Mouse (Mus musculus) B cell, adult 2 months (primary cell): ENCODE results near the gene Lin9.
"Not testable (repeated sequence)": the region's sequence is repeated elsewhere in the genome, so short reads cannot be mapped to it uniquely, and the experiment has no call there.

Source experiments
- DNase-seq, 2 experiments: peaks; one replicate each; pipeline ENCODE4 v3.0.0; 2022

Gene Lin9

GRCm38 (mm10) chr1:180641137-180641517 lies at the start of gene Lin9:
TSS of gene Lin9 (plus strand) at chr1:180641150.
- DNase-seq, result peak; percentile 92

- DNase-seq, result no peak
Observed at GRCm38 (mm10) chr1:180600578-180600977, 40.4 kb upstream of the Lin9 start.

- DNase-seq, result peak; percentile 68 to 70
Observed at GRCm38 (mm10) chr1:180601806-180602205, 39.1 kb upstream of the Lin9 start.

DNA sequence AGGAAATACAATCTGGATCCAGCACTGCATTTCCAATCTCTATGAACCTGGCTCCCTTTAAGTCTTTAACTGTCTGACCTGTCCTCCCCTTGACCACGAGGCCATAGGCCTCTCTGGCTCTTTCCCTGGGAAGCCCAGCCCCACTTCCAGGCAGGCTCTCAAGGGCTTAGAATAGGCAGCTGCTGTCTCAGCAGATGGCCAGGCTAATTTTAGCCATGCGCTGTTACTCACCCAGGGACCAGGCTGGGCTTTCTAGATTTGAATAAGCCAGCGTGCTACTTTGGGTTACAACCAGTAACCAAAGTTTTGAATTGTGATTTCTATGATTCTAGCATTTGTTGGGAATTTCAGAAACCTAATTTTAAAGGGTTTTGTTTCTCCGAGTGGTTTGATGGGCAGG lies 36.4 kb upstream of the Lin9 start:
- no peak for DNase-seq

- DNase-seq, result peak in 1 of 2 experiments; percentile 25
Observed at GRCm38 (mm10) chr1:180606106-180606505, 34.8 kb upstream of the Lin9 start.

GRCm38 (mm10) chr1:180606796-180607577 lies 34.0 kb upstream of the Lin9 start:
- no peak for DNase-seq

DNA sequence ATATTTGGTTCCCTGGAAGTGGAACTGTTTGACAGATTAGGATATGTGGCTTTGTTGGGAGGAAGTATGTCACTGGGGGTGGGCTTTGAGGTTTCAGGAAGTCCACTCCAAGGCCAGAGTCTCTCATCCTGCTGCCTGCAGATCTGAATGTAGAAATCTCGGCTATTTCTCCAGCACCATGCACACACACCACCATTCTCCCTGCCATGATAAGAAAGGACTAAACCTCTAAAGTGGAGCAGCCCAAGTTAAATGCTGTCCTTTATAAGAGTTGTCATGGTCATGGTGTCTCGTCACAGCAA lies 33.4 kb upstream of the Lin9 start:
- no peak for DNase-seq

GRCm38 (mm10) chr1:180611842-180612241 lies 29.1 kb upstream of the Lin9 start:
- DNase-seq, result not testable (repeated sequence)

DNA sequence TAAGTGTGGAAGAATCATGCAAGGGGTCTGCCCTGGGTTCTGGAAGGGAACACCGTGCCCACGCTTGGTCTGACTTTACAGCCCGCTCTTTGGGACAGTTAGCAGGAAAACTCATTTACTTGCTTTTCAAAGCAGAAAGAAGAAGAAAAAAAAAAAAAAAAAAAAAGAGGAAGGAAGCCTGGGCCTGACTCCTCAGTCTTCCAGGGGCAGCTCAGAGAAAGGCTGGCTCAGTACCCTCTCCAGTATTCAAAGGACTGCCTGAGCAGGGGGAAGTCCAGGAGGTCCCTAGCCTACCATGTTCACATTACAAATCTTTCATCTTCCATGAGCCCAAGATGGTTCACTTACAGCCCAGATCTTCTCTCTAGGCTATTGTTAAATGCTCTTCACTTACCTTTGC lies 24.2 kb upstream of the Lin9 start:
- no peak for DNase-seq

DNA sequence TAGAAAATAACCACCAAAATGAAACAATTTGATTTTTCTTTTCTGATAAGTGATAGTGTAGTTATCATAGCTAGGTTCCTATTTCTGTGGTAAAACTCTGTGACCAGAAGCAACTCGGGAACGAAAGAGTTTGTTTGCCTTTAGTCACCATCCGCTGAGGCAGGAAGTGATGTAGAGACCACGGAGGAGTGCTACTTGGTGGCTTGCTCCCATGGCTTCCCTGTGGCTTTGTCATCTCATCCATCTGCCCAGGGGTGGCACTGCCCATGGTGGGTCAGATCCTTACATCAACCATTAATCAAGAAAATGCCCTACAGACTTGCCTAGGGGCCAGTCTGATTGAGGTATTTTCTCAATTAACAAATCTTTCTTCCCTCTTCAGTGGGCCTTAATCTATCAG lies 18.6 kb upstream of the Lin9 start:
- DNase-seq, result no peak

DNA sequence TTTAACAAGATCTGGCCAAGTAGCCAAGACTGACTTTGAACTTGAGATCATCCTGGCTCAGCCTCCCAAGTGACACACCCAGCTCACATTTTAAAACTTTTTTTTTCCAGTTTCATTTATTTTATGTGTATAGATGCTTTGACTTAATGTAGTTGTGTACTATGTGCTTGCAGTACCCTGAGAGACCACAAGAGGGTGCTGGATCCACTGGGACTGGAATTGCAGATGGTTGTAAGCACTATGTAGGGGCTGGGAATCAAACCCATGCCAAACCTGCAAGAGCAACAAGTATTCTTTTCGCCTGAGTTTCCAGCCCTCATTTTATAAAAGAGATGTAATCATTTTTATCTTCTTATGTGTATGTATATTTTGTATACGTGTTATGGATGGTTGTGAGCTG lies 17.0 kb upstream of the Lin9 start:
- peak; percentile 60 to 64 for DNase-seq

DNA sequence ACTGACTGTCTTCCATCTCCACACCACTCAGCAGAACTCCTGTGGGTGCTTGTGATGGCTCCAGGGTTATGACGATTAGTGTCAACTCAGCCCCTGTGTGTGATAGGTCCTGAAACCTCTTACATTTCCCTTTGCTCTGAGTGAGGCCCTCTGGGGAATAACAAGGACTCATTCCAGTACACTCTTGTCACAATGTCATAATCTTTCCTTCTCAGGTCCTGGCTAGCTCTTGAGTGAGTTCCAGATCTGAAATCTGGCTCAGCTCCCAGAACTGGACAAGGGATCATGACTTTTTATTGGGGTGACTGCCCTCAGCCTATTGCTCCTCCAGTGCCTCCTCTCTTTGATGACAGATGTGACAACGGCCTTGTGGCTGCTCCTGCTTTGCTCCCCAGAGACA lies 14.8 kb upstream of the Lin9 start:
- DNase-seq, result no peak

DNA sequence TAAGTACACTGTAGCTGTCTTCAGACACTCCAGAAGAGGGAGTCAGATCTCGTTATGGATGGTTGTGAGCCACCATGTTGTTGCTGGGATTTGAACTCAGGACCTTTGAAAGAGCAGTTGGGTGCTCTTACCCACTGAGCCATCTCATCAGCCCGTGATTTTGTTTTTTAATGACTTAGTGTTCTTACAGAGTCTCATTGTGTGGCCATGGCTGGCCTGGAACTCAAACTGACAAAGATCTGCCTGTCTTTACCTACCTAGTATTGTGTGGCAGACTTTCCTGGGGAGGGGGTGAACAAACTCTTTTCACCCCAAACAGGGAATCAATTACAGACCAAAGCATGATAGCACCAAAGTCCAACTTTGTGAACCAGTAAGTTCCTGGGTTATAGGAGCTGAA lies 3.2 kb upstream of the Lin9 start:
- DNase-seq, result not testable (repeated sequence)

- DNase-seq, result no peak
Observed at GRCm38 (mm10) chr1:180639416-180640401, 1.2 kb upstream of the Lin9 start.

DNA sequence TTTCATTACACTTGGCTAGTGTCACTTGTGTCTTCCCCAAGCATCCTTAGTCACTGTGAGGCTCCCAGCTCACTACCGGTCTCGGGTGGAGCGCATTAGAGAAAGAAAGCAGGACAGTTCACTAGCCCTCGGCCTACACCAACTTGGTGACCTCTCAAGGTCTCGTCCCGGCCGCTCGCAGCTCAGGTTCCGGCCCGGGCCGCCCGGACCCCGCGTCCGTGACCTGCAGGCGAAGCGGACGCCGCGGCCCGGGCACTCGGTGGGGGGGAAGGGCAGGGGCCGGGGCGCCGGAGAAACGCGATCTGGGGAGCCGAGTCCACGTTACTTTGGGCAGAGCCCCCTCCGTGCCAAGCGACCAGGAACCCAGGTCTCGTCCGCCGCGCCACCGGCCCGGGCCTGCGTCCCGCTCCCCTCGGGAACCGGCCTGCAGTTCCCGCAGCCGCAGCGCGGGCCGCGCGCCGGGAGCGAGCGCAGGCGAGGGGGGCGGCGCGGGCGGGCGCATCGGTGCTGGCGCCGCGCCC lies 285 bp upstream of the Lin9 start:
- peak in 1 of 2 experiments; percentile 43 for DNase-seq

DNA sequence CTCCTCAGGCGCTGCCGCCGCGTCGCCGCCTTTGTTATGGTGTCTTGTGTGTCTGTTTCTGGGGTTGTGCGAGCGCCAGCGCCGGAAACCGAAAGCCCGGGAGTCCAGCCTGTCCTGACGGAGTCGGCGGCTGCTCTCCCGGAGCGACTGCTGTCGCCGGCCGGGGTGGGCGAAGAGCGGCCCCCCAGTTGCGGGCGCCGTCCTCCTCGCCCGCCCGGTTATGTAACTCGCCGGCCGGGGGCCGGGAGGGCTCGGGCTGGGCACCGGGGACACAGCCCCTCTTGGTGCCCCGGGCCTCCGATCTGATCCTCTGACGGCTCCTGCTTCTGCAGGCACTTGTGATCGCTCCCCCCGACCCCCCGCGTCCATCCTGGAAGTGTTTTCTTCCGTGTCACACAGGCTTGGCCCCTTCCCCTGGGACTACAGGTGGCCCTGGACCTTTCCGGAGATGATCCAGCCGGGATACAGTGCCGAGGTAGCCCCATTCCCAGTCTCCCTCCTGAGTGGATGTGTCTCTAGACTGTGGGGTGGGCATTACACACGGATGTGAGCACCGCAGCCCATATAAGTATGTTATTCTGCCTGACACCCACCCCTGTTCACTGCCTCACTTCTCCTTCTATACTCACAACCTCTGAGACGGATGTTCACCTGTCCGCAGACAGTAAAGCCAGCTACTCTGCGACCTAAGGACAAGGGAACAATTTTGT lies 723 bp downstream of the Lin9 start:
- no peak for DNase-seq

GRCm38 (mm10) chr1:180642228-180642564 lies 1.2 kb downstream of the Lin9 start:
- DNase-seq, result no peak

DNA sequence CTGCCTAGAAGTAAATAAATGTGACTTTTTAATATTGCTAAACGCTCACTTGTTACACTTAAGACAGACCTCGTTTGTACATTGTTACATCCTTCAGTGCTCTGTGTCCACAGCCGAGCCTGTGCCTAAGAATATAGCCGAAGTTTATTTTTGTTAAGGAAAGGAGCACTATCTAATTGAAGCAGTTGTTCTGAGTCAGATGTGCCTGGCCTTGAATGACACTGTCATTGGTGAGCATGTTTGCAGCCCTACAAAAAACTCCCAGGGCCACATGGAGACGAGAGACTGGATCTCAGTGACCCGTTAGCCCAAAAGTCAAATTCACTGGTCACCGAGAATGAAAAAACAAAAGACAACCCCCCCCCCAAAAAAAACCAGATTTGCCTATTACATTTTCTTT lies 50.3 kb downstream of the Lin9 start:
- DNase-seq, result no peak

DNA sequence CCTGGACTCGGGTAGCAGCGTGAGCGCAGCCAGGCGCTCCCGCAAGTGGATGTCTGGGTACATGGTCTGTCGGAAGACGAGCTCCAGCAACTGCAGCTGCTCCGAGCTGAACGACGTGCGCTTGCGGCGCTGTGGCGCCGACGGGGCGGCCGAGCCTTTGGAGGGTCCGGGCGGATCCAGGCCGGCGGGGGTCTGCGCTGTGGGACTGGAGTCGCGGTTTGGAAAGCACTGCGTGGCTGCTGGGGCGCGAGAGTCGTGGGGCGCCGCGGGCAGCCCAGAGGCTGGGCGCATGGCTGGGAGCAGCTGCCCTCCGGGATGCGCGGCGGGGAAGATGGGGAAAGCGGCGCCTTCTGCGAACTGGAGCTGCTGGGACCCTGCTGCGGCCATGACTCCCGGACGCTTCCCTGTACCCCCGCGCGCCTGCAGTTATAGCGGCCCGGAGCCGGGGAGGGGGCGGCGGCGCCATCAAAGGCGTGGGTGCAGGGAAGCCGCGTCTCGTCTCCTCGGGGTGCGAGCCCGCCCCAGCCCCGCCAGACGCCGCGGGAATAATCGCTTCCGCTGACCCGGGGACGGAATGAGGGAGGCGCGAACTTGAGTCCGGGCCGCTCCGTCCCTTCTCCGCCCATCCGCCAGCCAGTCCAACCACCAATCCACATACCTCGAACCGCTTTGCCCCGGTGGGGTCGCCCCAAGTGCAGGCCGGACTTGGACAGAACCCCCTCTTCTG lies 55.8 kb downstream of the Lin9 start, which contains the start of gene Mixl1:
Gene Mixl1, minus strand, starts transcription at position 409 of the 727 bp plus-strand sequence.
- peak in 1 of 2 experiments; percentile 17 for DNase-seq

DNA sequence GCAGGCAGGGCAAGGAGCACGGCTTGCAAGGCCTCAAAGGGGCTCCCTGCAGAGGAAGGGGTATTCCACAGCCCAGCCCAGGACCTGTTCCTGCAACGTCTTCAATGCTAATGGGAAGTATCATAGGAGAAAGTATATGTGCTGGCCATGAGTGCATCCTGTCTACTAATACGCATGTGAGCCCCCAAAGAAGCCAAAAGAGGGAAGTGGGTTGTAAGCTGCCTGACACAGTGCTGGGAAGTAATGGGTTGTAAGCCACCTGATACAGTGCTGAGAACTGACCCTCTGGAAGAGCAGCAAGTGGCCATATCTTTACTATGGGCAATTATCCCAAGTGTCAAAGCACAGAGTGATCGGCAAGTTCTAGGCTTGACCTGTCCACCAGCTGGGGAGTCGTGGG lies 57.1 kb downstream of the Lin9 start:
- DNase-seq, result no peak

- DNase-seq, result no peak
Observed at GRCm38 (mm10) chr1:180703400-180703799, 62.5 kb downstream of the Lin9 start.

- DNase-seq, result no peak
Observed at GRCm38 (mm10) chr1:180707368-180707767, 66.4 kb downstream of the Lin9 start.
